Mouse (Mus musculus): ENCODE data around the gene Fadd.
A peak's percentile ranks its signal among the peaks of the same experiment; 100 is the strongest.

Gene Fadd

DNA sequence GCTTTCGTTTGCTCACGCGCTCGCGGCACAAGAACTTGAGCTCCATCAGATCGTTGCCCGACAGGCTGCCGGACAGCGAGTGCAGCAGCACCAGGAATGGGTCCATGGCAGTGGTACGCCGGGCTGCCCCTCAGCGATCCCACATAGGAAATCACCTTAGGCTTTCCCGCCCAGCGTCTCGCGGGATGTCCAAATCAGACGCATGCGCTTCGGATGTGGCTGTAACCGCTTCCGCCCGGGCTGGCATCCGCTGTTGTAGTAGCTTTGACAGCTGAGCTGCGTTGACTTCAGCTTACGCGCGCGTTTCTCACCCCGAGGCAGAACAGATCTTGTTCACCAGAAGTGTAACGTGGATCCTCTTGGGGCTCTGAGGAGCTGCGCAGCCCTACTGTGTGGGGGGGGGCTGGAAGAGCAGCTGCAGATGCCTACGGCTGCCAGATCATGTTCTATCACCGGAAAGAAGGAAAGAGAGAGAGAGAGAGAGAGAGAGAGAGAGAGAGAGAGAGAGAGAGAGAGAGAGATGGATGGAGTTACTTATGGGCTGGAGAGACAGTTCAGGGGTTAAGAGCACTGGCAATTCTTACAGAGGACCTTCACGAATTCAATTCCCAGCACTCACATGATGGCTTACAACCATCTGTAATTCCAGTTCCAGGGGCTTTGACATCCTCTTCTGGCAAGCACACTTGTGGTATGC, at the start of gene Fadd:
TSS of gene Fadd (minus strand) at position 180 of the 697 bp plus-strand sequence.
- DNase-seq (ENCODE audit: low read depth, low spot score): peak; percentile 96

DNA sequence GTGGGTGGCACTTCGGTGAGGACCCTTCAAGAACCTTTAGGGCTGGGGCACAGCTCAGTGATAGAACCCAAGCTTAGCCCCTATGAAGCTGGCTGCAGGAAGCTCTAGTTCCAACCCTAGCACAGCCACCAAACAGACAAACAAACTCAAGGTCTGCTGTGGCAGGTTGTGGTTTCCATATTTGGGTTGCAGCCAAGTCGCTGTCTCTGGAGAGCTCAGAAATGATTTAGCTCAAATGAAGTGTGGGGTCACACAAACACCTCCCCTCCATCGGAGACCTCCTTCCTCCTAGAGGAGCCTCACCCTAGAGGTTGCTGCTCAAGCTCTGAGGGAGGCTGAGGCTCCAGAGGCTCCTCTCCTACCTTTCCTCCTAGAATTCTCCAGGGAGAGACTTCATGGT, 48.4 kb upstream of the Fadd start:
- no peak for DNase-seq (ENCODE audit: low read depth, low spot score)

DNA sequence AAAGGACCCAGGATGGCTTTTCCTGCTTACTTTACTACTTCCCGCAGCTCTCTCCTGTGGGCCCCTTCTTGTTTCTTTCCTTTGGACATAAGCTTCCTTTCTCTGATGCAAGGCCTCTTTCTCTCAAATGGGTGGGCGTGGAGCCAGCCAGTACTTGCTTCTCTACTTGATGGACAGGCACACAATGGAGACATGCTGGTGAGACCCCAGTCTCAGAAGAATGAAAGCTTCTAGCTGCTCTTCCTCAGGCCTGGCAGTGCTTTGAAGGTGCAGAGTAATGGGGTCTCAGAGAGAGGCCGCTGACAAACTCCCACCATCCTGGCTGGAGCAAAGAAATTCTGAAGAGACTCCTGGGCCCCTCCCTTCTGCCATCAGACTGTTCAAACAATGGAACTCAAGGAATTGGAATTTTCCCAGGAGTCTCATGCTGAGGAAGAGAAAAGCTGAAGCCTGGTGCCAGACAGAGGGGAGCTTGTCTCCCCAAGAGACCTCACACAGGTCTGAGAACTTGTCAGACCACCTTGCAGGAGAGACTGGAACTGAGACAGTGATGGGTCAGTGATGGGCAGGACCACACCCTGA, 46.2 kb upstream of the Fadd start:
- DNase-seq (ENCODE audit: low read depth, low spot score): no peak

DNA sequence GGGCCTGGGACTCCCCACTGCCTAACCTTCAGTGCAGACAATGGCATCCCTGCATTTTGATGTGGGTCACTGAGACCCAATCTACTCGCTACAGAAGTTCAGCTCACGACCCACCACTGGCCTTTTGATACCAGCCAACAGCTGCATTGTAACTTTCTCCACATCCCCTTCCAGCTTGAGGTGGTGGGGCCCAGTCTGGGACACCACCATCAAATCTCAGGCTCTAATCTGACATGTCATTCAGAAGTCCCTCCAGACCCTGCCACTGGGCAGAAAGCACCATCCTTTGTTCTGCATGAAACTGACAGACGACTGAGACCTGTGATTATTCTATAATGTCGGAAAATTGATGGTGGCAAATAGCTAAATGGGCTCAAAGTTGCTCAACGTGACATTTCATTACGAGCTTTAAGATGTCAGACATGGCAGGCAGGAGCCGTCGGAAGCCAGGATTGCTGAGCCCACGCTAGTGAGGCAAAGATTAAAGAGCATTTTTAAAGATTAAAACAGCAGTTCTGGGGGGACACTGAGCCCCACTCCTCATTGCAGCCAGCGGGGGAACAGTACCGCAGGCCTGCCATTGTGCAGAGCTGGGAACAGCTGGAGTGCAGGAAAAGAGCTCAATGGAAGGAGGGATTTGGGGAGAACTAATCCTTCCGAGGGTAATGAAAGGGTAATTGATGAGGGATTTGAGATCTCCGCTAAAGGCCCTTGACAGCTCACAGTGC, 45.5 kb upstream of the Fadd start:
- no peak for DNase-seq (ENCODE audit: low read depth, low spot score)

DNA sequence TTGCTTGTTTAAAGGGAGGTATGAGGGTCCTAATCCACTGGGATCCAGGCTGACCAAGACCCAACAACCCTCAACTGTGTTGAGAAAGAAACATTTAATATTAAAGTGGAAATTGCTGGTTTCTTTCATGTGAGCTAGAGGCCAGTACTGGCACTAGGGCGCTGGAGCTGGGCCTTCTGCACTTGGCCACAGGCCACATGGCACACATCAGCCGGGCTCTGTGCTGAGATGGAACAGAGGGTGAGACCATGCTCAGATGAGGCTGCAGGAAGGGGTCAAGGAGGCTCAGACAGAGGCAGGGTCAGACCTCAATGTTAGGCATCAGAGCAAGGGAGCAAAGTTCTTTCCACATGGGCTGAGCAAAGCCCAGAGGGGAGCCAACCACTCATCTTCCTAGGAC, 43.8 kb upstream of the Fadd start:
- no peak for DNase-seq (ENCODE audit: low read depth, low spot score)

DNA sequence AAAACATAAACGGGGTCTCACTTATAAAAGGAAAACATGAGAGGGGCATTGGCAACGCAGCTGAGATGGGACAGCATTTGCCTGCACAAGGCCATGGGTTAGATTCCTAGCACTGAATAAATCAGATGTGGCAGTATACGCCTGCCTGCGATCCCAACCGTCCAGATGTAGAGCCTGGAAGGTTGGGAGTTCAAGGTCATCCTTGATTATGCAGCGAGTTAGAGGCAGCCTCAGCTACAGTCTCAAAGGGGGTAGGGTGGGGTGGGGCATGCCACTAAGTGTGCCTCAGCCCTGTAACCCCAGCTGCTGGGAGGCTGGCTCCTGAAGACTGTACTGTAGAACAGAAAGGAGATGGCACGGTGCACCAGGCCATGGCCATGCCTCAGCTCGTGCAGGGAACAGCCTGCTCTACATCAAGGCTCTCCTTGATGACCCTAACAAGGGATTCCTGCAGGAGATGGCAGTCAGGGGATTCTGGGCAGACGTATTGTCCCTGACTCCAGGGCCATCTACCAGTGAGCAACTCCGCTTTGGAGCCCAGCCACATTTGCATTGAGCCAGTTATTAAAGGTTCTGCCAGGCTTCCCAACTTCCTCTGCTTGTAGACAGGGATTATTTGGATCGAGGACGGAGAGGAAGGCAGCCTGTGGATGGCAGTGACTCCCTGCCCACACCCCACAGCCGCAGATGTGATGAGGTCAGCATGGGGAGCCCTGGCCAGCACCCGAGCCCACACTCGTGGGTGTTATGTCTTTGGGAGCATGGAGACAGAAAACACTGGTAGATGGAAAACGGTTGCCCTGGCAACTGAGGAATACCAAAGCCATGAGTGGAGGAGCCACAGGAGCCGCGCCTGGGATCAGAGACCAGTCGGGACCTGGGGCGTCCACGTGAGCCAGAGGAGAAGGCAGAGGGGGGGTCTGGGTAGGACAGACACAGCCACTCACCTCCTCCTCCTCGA, 38.7 kb upstream of the Fadd start:
- no peak for DNase-seq (ENCODE audit: low read depth, low spot score)

DNA sequence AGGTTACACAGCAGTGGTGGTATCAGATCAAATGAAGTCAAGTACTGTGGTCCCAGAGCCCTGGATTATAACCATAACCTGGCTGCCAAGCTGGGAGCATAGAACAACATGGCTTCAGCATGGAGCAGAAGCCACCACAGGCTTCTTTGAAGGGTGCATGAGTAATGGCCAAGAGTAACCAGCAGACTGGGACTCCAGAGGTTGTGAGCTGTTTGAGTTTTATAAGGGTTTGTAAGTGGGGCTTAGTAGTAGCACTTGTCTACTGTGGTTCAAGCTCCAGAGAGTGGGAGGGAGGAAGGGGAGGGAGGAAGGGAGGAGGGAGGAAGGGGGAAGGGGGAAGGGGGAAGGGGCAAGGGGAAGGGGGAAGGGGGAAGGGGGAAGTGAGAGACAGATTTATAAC, 38.1 kb upstream of the Fadd start:
- DNase-seq (ENCODE audit: low read depth, low spot score): no peak

DNA sequence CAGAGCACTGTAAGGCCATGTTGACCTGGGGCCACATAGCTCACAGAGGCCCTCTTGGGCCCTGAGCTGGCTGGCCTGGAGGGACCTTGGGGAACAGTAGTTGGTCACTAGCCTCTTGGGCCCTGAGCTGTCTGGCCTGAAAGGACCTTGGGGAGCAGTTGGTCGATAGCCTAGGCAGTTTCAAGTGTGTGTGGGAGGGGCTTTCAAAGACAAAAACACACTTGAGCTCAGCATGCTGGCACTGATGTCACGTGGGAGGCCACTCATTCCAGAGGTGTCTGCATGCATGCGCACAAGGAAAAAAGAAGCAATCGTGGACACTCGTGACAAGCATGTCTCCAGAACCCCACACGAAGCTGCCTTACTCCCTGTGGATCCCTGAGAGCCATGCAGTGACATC, 33.1 kb upstream of the Fadd start:
- DNase-seq (ENCODE audit: low read depth, low spot score): no peak

DNA sequence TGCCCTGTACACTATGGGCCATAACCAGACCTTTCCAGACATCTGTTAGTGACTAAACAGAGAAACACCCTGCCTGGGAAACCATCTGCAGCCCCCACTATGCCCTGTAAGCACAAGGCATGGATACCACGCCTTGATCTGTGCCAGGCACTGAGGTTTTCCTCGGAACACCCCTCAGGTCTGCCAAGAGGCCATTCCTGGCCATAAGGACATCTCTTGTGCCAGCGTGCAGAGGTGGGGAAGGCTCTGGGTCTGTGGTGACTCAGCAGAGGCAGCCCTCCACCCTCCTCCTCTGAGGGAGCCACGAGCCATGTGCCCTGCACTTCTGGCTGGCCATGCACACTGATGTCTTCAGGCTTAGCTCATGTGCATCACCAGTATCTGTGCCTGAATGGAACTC, 30.6 kb upstream of the Fadd start:
- no peak for DNase-seq (ENCODE audit: low read depth, low spot score)

DNA sequence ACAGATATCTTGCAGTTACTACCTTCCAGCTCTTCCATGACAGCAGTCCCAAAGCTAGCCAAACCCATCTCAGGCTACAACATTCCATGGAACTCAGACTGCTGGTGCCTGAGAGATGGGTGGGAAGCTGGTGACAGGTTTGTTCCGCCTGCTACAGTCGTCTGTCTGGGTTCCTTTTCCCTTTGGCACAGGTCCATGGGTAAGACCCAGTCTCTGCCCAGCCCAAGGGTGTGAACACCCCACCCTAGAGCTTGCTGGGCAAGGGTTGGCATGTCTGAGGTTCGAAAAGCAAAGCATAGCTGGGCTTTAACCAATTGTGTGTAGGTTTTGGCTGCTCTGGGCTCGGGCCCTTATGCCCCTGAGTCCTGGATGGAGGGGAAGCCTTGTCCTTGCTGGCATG, 30.1 kb upstream of the Fadd start:
- no peak for DNase-seq (ENCODE audit: low read depth, low spot score)

DNA sequence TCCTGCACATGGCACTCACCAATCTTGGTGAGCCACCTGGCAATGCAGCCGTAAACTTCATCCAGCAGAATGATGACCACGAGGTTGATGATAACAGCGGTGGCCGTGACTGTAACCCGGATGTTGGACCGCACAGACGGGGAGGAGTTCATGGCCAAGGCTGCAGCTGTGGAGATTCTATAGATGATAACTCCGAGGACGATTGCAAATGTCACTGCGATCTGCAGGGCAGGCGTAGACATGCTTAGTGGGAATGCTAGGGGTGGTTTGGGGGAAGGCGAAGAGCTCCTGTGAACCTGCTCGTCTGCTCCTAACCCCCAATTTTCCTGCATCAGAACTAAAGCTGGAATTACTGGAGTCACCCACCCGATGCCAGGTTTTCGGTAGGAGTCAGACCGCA, 29.3 kb upstream of the Fadd start:
- DNase-seq (ENCODE audit: low read depth, low spot score): no peak

DNA sequence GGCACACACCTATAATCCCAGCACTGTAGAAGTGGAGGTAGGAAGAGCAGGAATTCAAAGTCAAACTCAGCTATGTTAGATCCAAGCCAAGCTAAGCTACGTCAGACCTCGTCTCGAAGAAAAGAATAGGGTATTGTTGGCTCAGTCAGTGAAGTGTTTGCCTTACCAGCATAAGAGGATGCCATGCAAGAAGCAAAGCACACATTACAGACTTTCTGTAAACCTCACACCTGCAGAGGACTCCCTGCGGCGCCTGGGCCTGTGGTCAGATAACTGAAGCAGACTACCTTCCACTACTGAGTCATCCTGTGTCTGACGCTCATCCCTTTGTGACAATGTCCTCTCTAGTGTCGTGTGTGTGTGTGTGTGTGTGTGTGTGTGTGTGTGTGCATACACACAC, 27.3 kb upstream of the Fadd start:
- peak; percentile 13 for DNase-seq (ENCODE audit: low read depth, low spot score)

DNA sequence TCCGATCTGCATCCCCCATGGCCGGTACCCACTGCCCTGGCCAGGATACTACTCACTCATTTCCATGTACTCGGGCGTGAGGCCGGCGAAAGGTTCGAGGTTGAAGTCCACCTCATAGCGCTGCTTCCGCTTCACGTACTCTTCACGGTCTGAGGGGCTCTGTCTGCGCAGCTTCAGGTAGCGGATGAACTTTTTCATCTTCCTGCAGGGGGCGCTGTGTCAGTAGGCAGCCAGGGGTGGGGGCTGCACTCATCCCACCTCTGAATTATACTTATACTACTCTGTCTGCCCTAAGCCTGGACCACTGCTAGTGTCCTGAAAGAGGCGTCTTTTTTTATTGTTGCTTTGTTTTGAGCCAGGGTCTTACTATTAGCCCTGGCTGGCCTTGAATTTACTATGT, 25.6 kb upstream of the Fadd start:
- peak; percentile 36 for DNase-seq (ENCODE audit: low read depth, low spot score)

DNA sequence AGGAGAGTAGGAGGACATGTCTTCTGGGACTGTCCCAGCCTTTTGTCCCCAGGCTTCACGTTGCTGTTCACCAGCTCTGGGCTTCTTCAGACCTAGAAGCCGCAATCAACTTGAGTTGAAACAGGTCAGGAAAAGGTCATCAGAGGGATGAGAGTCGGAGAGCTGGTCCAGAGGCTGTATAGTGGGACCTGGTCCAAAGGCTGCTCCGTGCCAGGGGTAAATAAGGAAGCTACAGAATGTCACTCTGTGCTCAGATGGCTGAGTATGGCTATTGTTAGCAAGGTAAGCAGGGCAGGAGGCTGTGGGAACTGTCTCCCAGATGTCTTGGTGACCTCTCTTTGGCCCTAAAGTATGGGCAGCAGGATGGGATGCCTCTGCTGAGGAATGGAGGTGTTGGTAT, 22.5 kb upstream of the Fadd start:
- no peak for DNase-seq (ENCODE audit: low read depth, low spot score)

DNA sequence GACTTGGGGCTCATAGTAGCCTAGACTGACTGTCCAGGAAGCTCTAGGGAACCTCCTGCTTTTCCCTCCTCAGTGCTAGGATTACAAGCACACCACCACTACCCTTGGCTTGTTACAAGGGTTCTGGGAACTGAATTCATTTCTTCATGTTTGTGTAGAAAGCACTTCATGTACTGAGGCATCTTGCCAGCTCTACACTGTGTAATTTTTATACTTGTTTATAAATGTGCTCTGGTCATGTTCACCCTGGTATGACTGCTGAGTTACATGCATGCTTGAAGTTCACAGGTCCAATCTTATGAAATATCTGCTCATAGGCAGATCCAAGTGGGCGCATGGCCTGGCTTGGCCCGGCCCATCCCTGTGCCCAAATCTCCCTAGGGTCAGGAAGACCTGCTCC, 22.0 kb upstream of the Fadd start:
- DNase-seq (ENCODE audit: low read depth, low spot score): no peak

DNA sequence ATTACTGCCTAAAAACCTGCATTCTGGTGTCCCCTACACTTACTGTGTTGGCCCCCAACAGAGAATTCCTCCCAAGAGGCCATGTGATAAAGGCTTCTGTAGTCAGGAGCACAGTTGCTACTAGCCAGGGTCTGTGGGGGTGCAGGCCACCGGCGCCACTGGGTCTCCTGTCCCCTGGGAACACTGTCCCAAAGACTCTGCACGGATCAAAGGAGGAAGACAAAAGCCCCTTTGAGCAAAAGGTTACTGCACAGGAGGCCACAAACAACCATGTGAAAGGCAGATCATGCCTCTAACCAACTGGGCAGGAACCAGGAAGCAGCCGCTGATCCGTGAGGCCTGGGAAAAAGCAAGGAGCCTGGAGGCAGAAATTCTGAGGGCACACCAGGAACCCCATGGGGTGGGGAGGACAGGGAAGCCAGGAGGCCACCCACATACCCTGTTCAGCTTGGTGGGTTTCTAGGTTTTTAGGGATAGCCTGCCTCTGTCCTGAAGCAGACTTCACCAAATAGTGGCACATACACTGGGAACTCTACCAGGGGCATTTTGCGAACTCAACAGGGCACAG, 18.2 kb upstream of the Fadd start:
- no peak for DNase-seq (ENCODE audit: low read depth, low spot score)

DNA sequence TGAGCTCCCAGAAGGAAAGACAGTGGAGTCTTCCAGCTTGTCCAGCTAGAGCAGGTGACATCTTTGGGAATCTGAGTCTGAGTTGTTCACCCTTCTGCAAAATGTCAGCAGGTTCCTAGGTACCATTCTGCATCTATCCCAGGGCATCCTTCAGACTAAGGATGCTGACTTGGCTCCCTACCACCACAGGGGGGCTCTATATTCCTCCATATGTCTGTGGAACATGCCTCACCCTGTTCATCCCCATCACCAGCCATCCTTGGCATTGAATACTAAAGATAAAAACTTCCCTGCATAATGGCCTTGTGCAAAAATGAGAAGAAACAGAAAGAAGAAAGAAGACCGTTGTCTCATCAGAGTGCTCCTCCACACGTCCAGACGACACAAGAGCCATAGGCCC, 7.2 kb upstream of the Fadd start:
- no peak for DNase-seq (ENCODE audit: low read depth, low spot score)

DNA sequence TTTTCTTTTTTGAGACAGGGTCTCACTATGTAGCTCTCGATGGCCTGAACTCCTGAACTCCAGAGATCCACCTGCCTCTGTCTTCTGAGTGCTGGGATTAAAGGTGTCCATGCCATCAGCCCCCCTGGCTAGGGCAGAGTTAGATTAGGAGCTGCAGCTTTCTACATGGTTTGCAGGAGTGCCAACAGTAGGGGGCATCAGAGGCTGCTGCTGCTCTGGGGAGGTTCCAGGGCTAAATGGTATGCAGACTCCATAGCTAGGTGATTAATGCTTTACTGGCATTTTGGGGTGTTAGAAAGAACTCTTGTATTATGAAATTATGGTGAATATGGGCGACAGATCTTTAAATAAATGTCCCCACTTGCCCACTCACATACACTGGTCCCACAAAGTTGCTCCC, 5.0 kb upstream of the Fadd start:
- DNase-seq (ENCODE audit: low read depth, low spot score): peak; percentile 31

DNA sequence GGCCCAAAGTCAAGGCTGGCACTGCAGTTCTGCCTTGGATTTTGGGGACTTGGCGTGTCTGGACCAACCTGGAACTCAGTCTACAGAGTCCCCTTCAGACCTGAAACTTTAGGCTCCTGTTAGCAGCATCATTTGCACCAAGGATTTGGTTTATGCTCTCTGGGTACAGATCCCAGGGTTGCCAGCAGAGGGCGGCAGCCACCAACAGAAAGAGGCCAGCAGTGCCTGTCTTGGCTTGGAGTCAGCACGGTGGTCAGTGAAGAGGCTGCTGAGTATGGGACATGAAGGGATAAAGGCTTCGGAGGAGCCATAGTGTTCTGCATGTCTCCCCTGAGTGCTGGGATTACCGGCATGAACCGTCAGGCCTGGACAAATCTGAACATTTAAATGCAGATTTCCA, 3.4 kb upstream of the Fadd start:
- peak; percentile 65 for DNase-seq (ENCODE audit: low read depth, low spot score)

DNA sequence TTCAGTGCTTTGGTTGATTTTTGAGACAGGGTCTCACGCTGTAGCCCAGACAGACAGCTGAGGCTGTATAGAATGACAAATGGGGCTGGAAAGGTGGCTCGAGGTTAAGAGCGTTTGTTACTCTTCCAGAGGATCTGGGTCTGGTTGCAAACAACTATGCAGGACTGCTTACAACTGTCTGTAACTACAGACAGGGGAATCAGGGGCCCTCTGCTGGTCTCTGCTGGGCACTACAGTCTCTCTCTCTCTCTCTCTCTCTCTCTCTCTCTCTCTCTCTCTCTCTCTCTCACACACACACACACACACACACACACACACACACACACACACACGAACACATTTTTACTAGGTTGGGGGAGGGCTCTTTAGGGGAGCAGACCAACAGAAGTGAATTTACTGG, 1.4 kb upstream of the Fadd start:
- DNase-seq (ENCODE audit: low read depth, low spot score): peak; percentile 79

DNA sequence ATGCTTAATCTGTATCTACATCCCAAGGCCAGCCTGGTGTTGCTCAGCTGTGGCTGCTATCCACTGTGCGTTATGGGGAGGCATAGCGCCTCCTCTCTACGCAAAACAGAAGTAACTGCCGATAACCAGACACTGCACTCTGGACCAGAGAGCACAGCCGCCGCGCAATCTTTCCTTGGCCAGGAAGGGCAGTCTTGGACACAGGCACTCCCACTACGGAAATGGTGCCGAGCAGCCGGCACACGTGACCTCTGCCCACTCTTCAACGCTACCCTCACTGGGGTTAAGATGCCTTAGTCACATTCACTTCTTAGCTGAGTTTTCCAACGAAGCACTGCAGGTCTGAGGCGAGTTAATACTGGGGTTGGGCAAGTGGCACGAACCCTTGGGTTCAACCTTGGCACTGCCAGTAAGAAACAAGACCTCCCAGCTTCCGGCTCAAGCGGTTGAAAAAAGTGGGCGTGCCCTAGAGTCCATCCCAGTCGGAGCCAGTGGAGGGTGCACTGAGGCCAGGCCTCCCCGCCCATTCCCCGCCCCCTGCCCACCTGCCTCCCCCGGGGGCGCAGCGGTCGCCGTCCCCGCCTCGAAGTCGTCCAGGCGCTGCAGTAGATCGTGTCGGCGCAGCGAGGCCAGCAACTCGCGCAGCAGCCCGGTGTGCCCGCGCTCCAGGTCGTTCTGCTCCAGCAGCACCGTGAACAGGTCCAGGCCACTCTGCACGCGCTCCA, 542 bp downstream of the Fadd start:
- DNase-seq (ENCODE audit: low read depth, low spot score): peak; percentile 95

Measured in A20 (cell line).